Mouse (Mus musculus): Measurements from ENCODE around the gene Apol6. TPM values are rescaled to one million over a fixed set of nuclear protein-coding genes. Genes with fewer than 3 reads are reported as not detected.

The Apol6 gene
- 2.1 TPM in 1 of 2 replicates, not detected in the other for polyA plus RNA-seq (2011; ENCODE audit: insufficient read depth, insufficient read length, low replicate concordance, missing spikeins)

- no peak within 1 kb of the TSS for H3K27ac ChIP-seq (ENCODE audit: control insufficient read depth, insufficient read depth, low read depth, low read length, poor library complexity)
- WGBS = 73% methylated on average over 12 of the region's 12 CpGs
- TF ChIP-seq POLR2A (IDR thresholded peaks at IDR 0.05; ENCODE audit: borderline replicate concordance, control insufficient read depth, low read depth, low read length) (no peak), CTCF (IDR thresholded peaks at IDR 0.05; ENCODE audit: control insufficient read depth, insufficient read depth, low read length) (no peak)
- no peak within 1 kb of the TSS for H3K4me3 ChIP-seq (replicated peaks; ENCODE audit: control insufficient read depth, low read depth, low read length)
- no peaks in the 10 kb centered on the region for H3K4me1 ChIP-seq (ENCODE audit: control insufficient read depth, insufficient read depth, low read length)
Measured at GRCm38 (mm10) chr15:77044597-77045320, at the start of gene Apol6. Gene Apol6 (plus strand): TSS chr15:77044729.

- H3K27ac ChIP-seq (ENCODE audit: control insufficient read depth, insufficient read depth, low read depth, low read length, poor library complexity) = no peak overlapping the region
- TF ChIP-seq POLR2A (IDR thresholded peaks at IDR 0.05; ENCODE audit: borderline replicate concordance, control insufficient read depth, low read depth, low read length) = no peak
- no peak for TF ChIP-seq CTCF (IDR thresholded peaks at IDR 0.05; ENCODE audit: control insufficient read depth, insufficient read depth, low read length)
- 81% methylated on average over 2 of the region's 2 CpGs for WGBS
- no peaks in the 10 kb centered on the region for H3K4me1 ChIP-seq (ENCODE audit: control insufficient read depth, insufficient read depth, low read length)
- H3K4me3 ChIP-seq (replicated peaks; ENCODE audit: control insufficient read depth, low read depth, low read length) = no peak overlapping the region
Measured at GRCm38 (mm10) chr15:76998048-76998447, 46.5 kb upstream of the Apol6 start.

GRCm38 (mm10) chr15:76998878-76999588, 45.5 kb upstream of the Apol6 start:
- Histone ChIP-seq H3K27ac (ENCODE audit: control insufficient read depth, insufficient read depth, low read depth, low read length, poor library complexity) (no peak overlapping the region), H3K4me3 (replicated peaks; ENCODE audit: control insufficient read depth, low read depth, low read length) (no peak overlapping the region), H3K4me1 (ENCODE audit: control insufficient read depth, insufficient read depth, low read length) (no peaks in the 10 kb centered on the region)
- 56% methylated on average over 21 of the region's 21 CpGs for WGBS
- no peak for TF ChIP-seq POLR2A (IDR thresholded peaks at IDR 0.05; ENCODE audit: borderline replicate concordance, control insufficient read depth, low read depth, low read length)
- TF ChIP-seq CTCF (IDR thresholded peaks at IDR 0.05; ENCODE audit: control insufficient read depth, insufficient read depth, low read length) = no peak

GRCm38 (mm10) chr15:77003173-77003867, 41.2 kb upstream of the Apol6 start:
- Histone ChIP-seq H3K27ac (ENCODE audit: control insufficient read depth, insufficient read depth, low read depth, low read length, poor library complexity) (no peak overlapping the region), H3K4me1 (ENCODE audit: control insufficient read depth, insufficient read depth, low read length) (no peaks in the 10 kb centered on the region), H3K4me3 (replicated peaks; ENCODE audit: control insufficient read depth, low read depth, low read length) (no peak overlapping the region)
- 88% methylated on average over 3 of the region's 3 CpGs for WGBS
- TF ChIP-seq CTCF (IDR thresholded peaks at IDR 0.05; ENCODE audit: control insufficient read depth, insufficient read depth, low read length) (no peak), POLR2A (IDR thresholded peaks at IDR 0.05; ENCODE audit: borderline replicate concordance, control insufficient read depth, low read depth, low read length) (no peak)

GRCm38 (mm10) chr15:77003868-77004215, 40.7 kb upstream of the Apol6 start:
- Histone ChIP-seq H3K4me3 (replicated peaks; ENCODE audit: control insufficient read depth, low read depth, low read length) (no peak overlapping the region), H3K4me1 (ENCODE audit: control insufficient read depth, insufficient read depth, low read length) (no peaks in the 10 kb centered on the region), H3K27ac (ENCODE audit: control insufficient read depth, insufficient read depth, low read depth, low read length, poor library complexity) (no peak overlapping the region)
- TF ChIP-seq CTCF (IDR thresholded peaks at IDR 0.05; ENCODE audit: control insufficient read depth, insufficient read depth, low read length) = peak; percentile 42; the same call in 1 of the 2 replicates
- TF ChIP-seq POLR2A (IDR thresholded peaks at IDR 0.05; ENCODE audit: borderline replicate concordance, control insufficient read depth, low read depth, low read length) = no peak
- 22% methylated on average over 3 of the region's 3 CpGs for WGBS

- H3K27ac ChIP-seq (ENCODE audit: control insufficient read depth, insufficient read depth, low read depth, low read length, poor library complexity) = no peak overlapping the region
- 82% methylated on average over 6 of the region's 6 CpGs for WGBS
- H3K4me1 ChIP-seq (ENCODE audit: control insufficient read depth, insufficient read depth, low read length) = no peaks in the 10 kb centered on the region
- no peak overlapping the region for H3K4me3 ChIP-seq (replicated peaks; ENCODE audit: control insufficient read depth, low read depth, low read length)
- TF ChIP-seq CTCF (IDR thresholded peaks at IDR 0.05; ENCODE audit: control insufficient read depth, insufficient read depth, low read length) = no peak
Measured at GRCm38 (mm10) chr15:77008851-77009250, 35.7 kb upstream of the Apol6 start.

- TF ChIP-seq CTCF (IDR thresholded peaks at IDR 0.05; ENCODE audit: control insufficient read depth, insufficient read depth, low read length) (no peak), POLR2A (IDR thresholded peaks at IDR 0.05; ENCODE audit: borderline replicate concordance, control insufficient read depth, low read depth, low read length) (no peak)
- WGBS = 41% methylated on average over 15 of the region's 15 CpGs
Measured at GRCm38 (mm10) chr15:77013753-77014241, 30.7 kb upstream of the Apol6 start.

GRCm38 (mm10) chr15:77014431-77014830, 30.1 kb upstream of the Apol6 start:
- no peak overlapping the region for H3K4me3 ChIP-seq (replicated peaks; ENCODE audit: control insufficient read depth, low read depth, low read length)
- TF ChIP-seq POLR2A (IDR thresholded peaks at IDR 0.05; ENCODE audit: borderline replicate concordance, control insufficient read depth, low read depth, low read length) (no peak), CTCF (IDR thresholded peaks at IDR 0.05; ENCODE audit: control insufficient read depth, insufficient read depth, low read length) (no peak)
- 66% methylated on average over 6 of the region's 6 CpGs for WGBS
- no peak overlapping the region for H3K27ac ChIP-seq (ENCODE audit: control insufficient read depth, insufficient read depth, low read depth, low read length, poor library complexity)
- H3K4me1 ChIP-seq (ENCODE audit: control insufficient read depth, insufficient read depth, low read length) = no peaks in the 10 kb centered on the region

More at GRCm38 (mm10) chr15:77013753-77014241, 30.7 kb upstream of the Apol6 start:
- Histone ChIP-seq H3K4me1 (ENCODE audit: control insufficient read depth, insufficient read depth, low read length) (no peaks in the 10 kb centered on the region), H3K4me3 (replicated peaks; ENCODE audit: control insufficient read depth, low read depth, low read length) (no peak overlapping the region), H3K27ac (ENCODE audit: control insufficient read depth, insufficient read depth, low read depth, low read length, poor library complexity) (no peak overlapping the region)
